Mouse (Mus musculus) embryo, embryonic 9.5 days (tissue): Measurements from ENCODE around the gene Pgghg.
A peak's percentile ranks its signal among the peaks of the same experiment; 100 is the strongest.
"Not testable (repeated sequence)": the region's sequence is repeated elsewhere in the genome, so short reads cannot be mapped to it uniquely, and the experiment has no call there.

Experiments used
- DNase-seq: peaks from one replicate; pipeline ENCODE4 v3.0.0-alpha.2; 2017; ENCODE audit errors: extremely low spot score

Gene Pgghg

DNA sequence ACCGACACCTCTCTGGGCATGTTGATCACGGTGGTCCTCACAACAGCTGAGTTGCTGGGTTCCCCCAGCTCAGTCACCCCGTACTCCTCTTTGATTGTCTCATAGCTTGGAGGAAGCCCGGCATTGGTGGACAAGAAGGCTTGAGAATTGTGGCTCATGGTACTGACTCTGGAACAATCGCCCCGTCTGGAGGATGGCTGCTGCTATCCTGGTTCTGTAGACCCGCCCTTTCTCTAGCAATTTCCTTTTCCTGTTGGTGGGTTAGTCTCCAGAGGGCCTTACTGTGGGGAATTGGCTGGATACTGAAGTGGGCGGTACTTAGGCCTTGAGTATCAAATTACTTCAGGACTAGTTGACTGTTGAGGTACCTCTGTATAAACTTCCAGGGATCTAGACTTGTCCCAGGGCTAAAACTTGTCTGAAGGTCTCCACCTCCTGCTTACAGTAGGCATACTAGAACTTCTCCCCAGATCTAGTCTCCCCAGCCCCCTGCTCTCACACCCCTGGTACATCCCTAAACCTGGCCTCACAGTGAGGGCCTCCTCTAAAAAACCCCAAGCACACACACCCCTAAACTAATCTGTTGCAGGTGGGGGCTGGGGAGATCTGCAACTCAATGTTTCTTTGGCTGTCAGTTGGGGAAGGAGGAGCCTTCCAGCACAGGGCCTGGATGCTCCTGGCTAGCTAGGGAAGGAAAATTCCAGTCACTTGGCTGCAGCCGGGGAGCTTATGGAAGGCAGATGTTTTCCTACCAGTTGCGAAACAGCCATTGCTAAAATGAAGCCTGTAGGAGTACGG lies 14.8 kb downstream of the Pgghg start, which contains the start of the genes Gm45717 and Ifitm2:
Gene Gm45717 (minus strand): TSS at position 180 of the 798 bp plus-strand sequence.
Gene Ifitm2 (minus strand): TSS at position 230 of the 798 bp plus-strand sequence.
- peak; percentile 75 for DNase-seq

DNA sequence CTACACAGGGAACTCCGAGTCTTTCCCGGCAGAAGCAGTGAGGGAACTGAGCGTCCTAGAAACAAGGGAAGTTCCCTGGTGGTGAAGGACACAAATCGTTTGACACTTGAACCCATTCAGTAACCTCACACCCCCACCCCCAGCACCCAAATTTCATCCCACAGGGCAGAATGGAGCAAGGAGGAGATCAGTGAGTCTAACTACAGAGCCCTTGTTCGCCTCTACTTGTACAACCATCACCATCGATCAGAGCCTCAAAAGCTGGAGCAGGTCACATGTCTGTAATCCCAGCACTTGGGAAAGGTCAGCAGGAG lies 15.3 kb downstream of the Pgghg start:
- no peak for DNase-seq

DNA sequence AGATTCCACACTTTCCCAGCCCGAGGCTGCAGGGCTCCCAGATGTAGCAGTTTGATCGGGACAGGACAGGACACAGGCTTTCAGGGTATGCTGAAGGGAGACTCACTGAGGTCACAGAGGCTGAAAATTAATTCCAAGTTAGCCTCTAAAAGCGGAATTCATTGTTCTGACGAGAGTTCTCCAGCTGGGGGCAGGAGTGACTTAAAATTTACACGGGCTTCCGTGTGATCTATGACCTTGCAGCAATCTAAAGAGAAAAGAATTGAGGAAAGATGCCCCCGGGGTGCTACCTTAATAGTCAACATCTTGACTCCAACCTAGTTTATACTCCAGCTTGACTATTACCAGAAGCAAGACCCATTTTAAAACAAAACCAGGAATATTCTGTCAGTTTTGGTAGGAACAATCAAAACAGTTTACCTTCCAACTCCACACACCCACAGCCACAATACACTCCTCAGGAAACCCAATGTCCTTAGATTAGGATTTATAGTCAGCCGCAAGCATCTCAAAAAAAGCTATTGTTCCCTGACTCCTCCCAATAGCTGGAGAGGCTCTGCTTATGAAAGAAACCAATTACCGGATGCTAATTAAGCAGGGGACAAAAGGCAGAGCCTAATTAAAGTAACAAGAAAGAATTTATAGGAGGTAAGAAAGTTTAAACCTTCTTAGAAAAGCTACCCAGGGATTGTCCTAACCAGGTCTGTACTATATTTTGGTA lies 18.1 kb downstream of the Pgghg start:
- peak; percentile 61 for DNase-seq

DNA sequence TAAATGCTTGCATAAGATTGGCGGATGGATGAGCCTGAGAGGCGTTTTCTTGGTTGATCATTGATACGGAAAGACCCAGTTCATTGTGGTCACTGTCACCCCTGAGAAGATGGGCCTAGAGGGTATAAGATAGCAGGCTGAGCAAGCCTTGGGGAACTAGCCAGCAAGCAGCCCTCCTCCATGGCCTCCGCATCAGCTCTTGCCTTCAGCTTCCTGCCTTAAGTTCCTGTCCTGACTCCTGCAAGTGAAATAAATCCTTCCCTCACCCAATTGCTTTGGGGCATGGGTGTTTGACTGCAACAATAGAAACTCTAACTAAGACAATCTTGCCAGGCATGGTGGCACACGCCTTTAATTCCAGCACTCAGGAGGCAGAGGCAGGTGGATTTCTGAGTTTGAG lies 18.8 kb downstream of the Pgghg start:
- DNase-seq = no peak

DNA sequence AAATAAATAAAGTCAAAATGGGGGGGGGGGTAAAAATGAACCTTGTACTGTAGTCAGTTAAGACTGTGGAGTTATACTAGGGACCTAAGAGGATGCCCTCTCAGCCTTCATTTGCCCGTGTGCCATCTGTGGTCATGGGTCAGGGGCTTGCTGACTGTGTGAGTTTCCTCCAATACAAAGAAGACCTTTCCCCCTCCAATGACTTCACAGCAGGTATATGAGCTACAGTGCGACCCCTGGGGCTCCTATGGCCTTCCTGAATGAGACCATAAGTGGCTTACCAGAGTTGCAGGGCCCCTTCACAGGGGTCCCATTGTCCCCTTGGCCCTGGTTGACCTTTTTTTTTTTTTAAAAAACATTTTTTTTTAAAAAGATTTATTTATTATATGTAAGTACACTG lies 20.2 kb downstream of the Pgghg start:
- DNase-seq = no peak

DNA sequence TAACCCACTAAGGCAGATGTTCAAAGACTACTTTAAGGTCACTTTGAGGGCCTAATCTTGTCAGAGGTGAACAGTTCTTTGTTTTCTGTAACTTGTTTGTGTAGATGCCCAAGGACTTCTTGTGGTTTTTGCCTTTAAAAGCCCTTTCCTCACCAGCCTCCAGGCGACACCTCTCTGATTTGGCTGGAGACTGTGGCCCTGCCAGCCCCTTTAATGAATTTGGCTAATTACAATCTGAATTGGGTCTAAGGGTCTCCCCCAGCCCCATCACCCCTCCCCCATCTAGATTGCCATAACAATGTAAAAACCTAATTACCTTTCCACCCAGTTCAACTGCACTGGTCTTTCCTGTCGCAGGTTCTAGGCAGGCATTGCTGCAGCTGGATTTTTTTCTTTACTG lies 21.5 kb downstream of the Pgghg start:
- no peak for DNase-seq

DNA sequence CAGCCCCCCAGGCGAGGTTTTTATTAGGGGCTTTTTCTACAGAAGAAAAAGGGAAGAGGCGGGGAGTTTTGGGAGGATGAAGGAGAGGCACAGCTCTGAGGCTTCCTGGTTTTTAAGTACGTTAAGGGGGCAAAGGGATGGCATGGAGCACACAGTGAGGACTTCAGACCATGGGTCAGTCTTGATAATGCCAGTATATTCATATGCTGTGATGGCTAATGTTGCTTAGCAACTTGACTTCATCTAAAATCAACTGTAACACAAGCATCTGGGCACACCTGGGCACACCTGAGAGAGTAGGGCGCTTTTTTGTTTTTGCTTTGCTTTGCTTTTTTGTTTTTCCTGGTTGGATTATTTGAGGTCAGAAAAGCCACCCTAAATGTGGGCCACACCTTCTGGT lies 25.7 kb downstream of the Pgghg start, which contains the start of gene Ifitm1:
Gene Ifitm1 (plus strand): TSS at position 301 of the 400 bp plus-strand sequence.
- DNase-seq = no peak

DNA sequence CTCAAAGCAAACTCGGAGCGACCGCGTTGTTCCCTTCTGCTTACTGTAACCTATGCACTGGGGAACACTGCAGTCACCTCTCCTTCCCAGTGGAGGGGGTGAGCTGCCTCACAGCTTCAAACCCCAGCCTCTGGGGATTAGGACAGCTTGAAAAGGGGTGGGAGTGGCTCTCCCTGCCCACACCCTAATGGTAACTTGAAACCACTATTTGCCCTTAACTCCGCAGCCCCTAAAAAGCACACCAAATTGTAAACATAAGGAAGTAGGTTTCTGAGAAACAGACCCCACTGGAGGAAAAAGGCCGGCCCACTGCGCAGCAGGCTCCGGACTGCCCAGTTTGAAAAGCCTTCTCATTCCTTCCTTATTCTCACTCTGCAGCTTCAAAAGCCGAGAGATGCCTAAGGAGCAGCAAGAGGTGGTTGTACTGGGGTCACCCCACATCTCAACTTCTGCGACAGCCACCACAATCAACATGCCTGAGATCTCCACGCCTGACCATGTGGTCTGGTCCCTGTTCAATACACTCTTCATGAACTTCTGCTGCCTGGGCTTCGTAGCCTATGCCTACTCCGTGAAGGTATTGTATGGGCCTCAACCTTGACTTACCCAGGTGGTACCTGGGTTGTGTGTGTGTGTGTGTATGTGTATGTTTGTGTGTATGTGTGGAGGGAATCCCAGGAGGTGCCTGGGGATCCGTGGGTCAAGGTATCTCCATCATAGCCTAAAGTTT lies 26.8 kb downstream of the Pgghg start:
- peak; percentile 57 for DNase-seq

DNA sequence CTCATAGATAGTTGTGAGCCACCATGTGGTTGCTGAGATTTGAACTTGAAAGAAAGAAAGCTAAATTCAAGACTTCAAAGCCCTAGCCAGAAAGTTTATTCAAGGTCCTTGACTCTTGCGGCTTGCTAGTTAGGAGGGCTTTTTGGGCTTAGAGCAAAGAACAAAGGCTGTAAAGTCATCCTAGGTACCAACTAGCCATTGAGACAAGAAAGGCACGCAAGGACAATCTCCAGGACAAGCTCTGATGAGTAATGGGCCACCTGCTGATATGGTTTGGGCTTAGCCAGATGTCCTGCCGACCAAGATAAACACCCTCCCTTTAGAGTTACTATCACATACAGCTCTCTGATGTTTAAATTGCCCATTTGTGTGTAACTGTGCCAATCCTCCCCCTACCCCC lies 27.5 kb downstream of the Pgghg start:
- DNase-seq = not testable (repeated sequence)

DNA sequence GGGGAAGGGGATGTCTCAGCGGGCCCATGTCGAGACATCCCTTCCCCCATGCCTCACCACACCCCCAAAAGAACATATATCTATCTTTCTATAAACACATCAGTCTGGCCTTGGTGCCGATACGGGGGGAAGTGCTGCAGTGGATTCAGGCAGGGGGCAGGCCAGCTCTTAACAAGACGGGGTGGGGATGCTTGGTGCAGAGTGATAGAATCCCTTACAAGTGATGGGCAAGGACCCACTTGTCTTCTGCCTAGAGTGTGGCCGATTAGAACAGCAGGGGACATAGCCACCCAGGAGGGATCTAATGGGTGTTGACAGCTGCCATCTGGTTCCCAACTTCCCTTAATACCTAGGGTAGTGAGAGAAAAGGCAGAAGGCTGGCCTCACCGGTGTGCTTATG lies 29.7 kb downstream of the Pgghg start:
- DNase-seq = no peak

DNA sequence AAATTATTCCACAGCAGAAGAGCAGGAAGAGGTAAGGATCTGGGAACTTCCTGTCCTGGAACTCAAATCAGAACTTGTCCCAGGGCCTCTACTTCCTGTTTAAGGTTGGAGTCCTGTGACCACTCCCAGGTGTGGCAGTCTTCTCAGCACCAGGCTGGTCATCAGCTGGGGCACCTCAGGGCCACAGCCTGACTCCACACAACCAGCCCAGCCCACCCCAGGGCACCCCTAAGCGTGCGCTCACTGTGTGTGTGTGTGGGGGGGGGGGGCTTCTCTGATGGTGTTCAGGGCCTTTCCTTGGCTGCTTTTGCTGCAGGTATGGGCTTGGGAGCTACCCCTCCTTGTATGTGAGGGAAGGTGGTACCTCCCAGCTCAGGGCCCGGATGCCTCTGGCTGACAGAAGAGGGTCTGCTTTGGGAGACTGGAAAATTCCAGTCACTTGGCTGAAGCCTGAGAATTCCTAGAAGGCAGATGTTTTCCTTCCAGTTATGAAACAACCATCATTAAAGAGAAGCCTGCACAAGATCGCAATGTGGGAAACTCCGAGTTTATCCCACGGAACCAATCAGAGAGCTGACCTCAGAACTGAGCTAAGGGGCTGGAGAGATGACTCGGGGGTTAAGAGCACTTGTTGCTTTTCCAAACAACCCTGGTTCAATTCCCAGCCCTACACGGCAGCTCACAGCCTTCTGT lies 30.4 kb downstream of the Pgghg start:
- DNase-seq = no peak

DNA sequence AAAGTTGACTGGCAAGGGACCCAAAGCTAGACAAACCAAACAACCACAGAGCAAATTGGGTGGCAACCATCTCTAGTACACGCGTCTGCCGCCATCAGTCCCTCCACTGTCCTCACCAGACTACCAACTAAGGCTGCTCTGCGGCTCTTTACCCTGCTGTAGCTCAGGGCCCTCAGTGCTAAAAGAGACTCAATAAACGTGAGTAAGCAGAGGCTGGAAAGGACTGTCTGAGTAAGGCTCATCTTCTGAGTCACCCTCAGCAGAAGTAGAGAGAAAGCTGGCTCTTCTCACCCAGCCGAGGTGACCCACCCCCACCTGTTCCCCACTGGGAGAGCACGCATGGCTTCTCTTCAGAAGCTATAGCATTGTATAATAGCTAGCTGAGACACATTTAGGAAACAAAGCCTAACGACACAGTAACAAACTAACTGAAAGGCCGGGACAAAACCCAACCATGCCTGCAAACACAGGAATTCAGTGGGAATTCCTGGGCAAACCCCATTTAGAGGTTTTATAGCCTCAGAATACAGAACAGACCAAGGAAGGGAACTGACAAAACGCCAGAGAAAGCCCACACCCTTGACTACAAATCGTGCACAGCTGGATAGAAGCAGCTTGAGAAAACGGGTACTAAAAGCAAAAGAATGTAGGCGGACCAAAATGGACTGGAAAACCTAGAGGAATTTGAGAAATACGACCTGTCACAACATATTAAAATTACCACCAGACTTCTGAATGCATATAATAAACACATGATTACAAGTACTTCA lies 32.4 kb downstream of the Pgghg start:
- no peak for DNase-seq

DNA sequence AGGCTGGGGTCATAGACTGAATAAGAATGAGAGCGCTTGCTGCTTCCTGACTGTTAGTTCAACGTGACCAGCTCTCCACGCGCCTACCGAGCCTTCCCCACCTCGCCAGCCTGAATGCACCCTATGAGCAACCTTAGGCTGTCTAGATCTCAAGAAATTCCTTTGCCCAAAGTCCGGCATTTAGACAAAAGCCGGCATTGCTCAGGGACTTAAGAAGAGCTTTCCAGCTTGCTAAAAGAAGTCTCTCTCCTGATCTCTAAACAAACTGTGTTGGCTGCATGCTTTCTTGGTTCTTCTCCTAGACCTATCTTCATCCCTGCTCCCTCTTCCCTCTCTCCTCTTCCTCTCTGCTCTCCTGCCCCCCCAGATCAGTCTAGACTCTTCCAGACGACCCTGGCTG lies 33.7 kb downstream of the Pgghg start:
- peak; percentile 44 for DNase-seq

DNA sequence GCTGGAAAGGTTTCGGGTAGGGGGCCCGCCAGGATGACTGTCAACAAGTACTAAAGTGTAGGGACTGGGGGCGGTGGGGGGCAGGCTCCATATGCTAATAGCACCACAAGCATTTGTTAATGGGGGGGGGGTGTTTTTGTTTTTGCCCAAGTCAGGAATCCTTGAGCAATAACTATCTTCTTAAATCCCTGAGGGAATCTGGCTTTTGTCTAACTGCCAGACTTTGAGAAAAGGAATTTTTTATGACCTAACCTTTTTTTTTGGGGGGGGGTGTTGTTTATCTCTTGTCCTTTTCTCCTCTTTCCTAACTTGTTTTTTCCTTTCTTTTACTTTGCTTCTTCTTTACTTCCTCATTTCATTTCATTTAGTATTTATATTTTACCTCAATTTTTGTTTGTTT lies 34.3 kb downstream of the Pgghg start:
- no peak for DNase-seq

DNA sequence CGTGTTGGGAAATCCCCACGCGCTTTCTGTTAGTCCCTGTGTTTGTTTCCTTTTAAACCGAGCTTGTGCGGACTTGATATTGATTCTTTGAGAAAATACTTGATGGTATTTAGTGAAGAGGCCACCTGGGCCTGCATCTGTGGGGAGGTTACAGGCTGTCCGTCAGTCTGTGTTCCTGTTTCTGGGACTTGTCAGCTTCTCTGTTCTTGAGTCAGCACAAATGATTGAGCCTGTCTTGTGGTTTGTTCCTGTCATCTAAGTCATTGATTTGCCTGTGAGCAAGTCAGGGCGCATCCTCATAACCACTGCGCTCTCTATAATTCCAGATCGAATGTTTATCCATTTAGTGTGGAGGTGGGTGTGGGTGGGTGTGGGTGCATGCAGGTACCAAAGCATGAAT lies 35.5 kb downstream of the Pgghg start:
- DNase-seq = not testable (repeated sequence)

DNA sequence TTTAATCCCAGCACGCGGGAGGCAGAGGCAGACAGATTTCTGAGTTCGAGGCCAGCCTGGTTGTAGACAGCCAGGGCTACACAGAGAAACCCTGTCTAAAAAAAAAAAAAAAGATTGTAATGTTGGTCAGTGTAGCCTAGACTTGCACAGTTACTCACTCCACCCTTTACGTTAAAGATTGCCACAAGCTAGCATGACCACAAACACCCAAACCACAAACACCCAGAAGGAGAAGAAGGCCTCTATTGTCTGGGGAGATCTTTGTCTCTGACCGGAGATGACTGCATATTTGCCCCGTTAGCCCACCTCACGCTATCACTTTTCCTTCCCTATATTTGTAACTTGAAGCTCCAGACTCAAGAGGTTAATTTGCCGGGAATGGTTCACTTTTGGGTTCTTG lies 40.5 kb downstream of the Pgghg start:
- no peak for DNase-seq

DNA sequence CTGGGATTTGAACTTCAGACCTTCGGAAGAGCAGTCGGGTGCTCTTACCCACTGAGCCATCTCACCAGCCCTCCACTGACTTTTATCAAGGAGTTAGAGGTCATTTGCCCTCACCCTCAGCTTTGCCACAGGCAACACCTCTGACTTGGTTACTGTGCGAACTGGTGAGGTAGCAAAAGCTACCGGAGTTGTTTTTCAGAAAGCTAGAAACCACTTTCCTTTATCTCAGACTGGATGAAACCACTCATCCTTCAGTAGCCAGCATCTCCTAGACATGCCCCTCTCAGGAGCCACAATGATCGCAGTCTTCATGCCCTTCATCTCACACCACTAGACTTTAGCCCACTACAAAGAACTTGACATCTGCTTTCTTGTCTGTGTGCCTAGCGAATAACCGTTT lies 41.8 kb downstream of the Pgghg start:
- DNase-seq = no peak

DNA sequence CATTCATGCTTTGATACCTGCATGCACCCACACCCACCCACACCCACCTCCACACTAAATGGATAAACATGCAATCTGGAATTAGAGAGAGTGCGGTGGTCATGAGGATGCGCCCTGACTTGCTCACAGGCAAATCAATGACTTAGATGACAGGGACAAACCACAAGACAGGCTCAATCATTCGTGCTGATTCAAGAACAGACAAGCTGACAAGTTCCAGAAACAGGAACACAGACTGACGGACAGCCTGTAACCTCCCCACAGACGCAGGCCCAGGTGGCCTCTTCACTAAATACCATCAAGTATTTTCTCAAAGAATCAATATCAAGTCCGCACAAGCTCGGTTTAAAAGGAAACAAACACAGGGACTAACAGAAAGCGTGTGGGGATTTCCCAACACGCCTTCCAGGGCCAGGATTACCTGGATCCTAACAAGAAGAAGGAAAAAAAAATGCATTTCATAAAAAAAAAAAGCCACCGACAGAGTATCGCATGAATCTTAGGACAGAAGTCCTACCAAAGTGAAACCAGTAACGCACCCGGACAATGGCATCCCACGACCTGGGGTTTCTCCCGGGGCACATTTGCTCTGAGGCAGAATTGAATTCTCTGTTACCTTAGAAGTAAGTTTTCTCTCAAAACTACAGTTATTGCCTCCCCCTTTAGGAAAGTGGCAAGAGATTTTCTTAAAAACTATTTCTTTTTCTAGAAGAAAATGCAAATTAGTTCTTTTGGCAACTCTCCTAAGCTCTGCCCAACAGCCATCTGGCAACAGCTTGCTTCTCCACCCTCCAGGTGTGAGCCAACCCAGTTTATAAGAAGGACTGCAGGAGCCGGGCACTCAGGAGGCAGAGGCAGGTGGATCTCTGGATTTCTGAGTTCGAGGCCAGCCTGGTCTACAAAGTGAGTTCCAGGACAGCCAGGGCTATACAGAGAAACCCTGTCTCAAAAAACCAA lies 46.3 kb downstream of the Pgghg start:
- no peak for DNase-seq

DNA sequence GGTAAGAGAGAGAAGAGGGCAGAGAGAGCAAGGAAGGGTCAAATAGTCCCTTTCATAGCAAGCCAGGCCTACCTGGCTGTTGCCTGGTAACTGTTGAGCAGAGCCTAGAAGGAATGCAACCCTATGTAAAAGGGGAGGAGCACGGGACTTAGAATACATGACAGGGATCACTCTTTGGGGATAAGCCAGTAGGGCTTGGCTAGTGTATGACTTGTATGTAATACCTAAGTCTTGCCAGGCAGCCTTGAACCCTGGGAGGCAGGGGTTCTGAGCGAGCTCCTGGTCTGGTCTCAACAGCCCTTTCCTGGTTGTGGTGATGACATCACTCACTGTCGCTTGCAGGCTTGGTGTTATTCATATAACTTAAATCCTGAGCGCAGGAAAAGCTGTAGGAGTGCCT lies 47.8 kb downstream of the Pgghg start:
- DNase-seq = no peak

DNA sequence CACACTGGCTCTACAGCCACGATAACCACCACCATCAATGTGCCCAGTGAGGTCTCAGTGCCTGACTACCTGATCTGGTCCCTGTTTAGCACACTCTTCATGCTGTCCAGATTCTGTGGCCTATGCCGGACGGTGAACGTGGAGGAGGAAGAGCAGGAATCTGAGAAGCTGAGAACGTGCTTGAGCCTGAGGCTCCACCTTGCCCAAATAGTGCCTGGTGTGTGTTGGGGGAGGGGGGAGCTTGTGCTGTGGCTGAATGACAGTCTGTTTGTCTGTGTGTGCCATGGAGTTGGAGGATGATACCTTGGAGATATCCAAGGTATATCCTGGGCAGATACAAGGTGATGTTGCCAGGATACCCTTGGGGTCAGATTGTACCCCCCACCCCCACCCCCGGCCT lies 49.0 kb downstream of the Pgghg start:
- no peak for DNase-seq
